Mouse (Mus musculus) embryonic facial prominence, embryonic 12.5 days (tissue): ENCODE measurements around the gene Itga3. TPM values are rescaled to one million over a fixed set of nuclear protein-coding genes. Genes with fewer than 3 reads are reported as not detected.

ENCODE experiments used
- ATAC-seq: fragments of 200-750 bp; cut with Nextera tagmentation; 2 replicates; pipeline ENCODE4 v1.8.0; 2017; ENCODE audit not compliant: insufficient number of reproducible peaks, insufficient read depth, low FRiP score, low TSS enrichment
- H3K27ac ChIP-seq: fragments of 300-500 bp; sonication (generic); 2 replicates; pipeline ENCODE4 v1.5.1; 2016; ENCODE audit warnings: mild to moderate bottlenecking
- H3K27me3 ChIP-seq: fragments of 300-500 bp; sonication (generic); 2 replicates; pipeline ENCODE4 v1.6.1; 2016; ENCODE audit warnings: mild to moderate bottlenecking, moderate library complexity
- H3K36me3 ChIP-seq: fragments of 300-500 bp; sonication (generic); 2 replicates; pipeline ENCODE4 v1.6.1; 2016; ENCODE audit warnings: mild to moderate bottlenecking
- H3K4me1 ChIP-seq: fragments of 300-500 bp; sonication (generic); 2 replicates; pipeline ENCODE4 v1.6.1; 2016
- H3K4me2 ChIP-seq: fragments of 300-500 bp; sonication (generic); replicated peaks from 2 replicates; pipeline ENCODE4 v1.6.1; 2016; ENCODE audit warnings: mild to moderate bottlenecking, moderate library complexity
- H3K4me3 ChIP-seq: fragments of 300-500 bp; sonication (generic); 2 replicates; pipeline ENCODE4 v1.5.1; 2016; ENCODE audit warnings: mild to moderate bottlenecking
- H3K9ac ChIP-seq: fragments of 300-500 bp; sonication (generic); 2 replicates; pipeline ENCODE4 v1.6.1; 2016; ENCODE audit warnings: mild to moderate bottlenecking, moderate library complexity
- H3K9me3 ChIP-seq: fragments of 300-500 bp; sonication (generic); 2 replicates; pipeline ENCODE4 v1.6.1; 2016; ENCODE audit warnings: mild to moderate bottlenecking, moderate library complexity
- WGBS: fragments of 180-500 bp; shearing (Covaris S2); methylation state at CpG from one replicate; pipeline ENCODE4 v1.1.7; 2016; 5-methylcytosine and 5-hydroxymethylcytosine counted together
- polyA plus RNA-seq: library from polyadenylated mRNA; unstranded; fragments of >200 nt; fragmentation: Nextera tagmentation; extraction: Ambion mirVana; gene quantifications from 2 replicates; pipeline ENCODE4 v1.2.1, GENCODE M21; 2016

The Itga3 gene
- polyA plus RNA-seq, 1 experiment from 2014 or later = 10.5 TPM

- 0 out of 2 replicates have a peak overlapping the region, but pooled peaks have one; percentile 18 for H3K4me2 ChIP-seq
- no peak overlapping the region for H3K4me3 ChIP-seq
- H3K27me3 ChIP-seq = no peaks in the 10 kb centered on the region
- H3K9ac ChIP-seq = no peak overlapping the region
- peaks cover 27% of the 10 kb centered on the region for H3K4me1 ChIP-seq
- H3K9me3 ChIP-seq = no peaks in the 10 kb centered on the region
- H3K36me3 ChIP-seq = peaks cover 84% of the 10 kb centered on the region
- no peak for ATAC-seq
- 76% methylated on average over 8 of the region's 8 CpGs for WGBS
- peak overlapping the region; percentile 37 for H3K27ac ChIP-seq
Measured at GRCm38 (mm10) chr11:95000128-95000527, 76.5 kb downstream of the Itga3 start.

- no peak for ATAC-seq
- no peaks in the 10 kb centered on the region for H3K27me3 ChIP-seq
- H3K4me3 ChIP-seq = no peak overlapping the region
- WGBS = 89% methylated on average over 16 of the region's 16 CpGs
- no peaks in the 10 kb centered on the region for H3K9me3 ChIP-seq
- H3K9ac ChIP-seq = no peak overlapping the region
- H3K36me3 ChIP-seq = peaks cover 67% of the 10 kb centered on the region
- no peak overlapping the region for H3K4me2 ChIP-seq
- H3K4me1 ChIP-seq = peaks cover 47% of the 10 kb centered on the region
- H3K27ac ChIP-seq = no peak overlapping the region
Measured at GRCm38 (mm10) chr11:94998041-94998531, 78.5 kb downstream of the Itga3 start.

GRCm38 (mm10) chr11:94997596-94997995 is 79.0 kb downstream of the Itga3 start:
- H3K27me3 ChIP-seq = no peaks in the 10 kb centered on the region
- peaks cover 63% of the 10 kb centered on the region for H3K36me3 ChIP-seq
- H3K4me1 ChIP-seq = peaks cover 52% of the 10 kb centered on the region
- WGBS = 75% methylated on average over 5 of the region's 5 CpGs
- no peaks in the 10 kb centered on the region for H3K9me3 ChIP-seq
- ATAC-seq = no peak
- no peak overlapping the region for H3K4me2 ChIP-seq
- no peak overlapping the region for H3K4me3 ChIP-seq
- H3K27ac ChIP-seq = no peak overlapping the region
- H3K9ac ChIP-seq = no peak overlapping the region

- H3K4me2 ChIP-seq = no peak overlapping the region
- no peak overlapping the region for H3K27ac ChIP-seq
- no peaks in the 10 kb centered on the region for H3K27me3 ChIP-seq
- H3K4me1 ChIP-seq = peaks cover 57% of the 10 kb centered on the region
- no peak overlapping the region for H3K9ac ChIP-seq
- WGBS = 94% methylated on average over 6 of the region's 6 CpGs
- H3K36me3 ChIP-seq = peaks cover 57% of the 10 kb centered on the region
- no peaks in the 10 kb centered on the region for H3K9me3 ChIP-seq
- no peak overlapping the region for H3K4me3 ChIP-seq
- no peak for ATAC-seq
Measured at GRCm38 (mm10) chr11:94996984-94997383, 79.6 kb downstream of the Itga3 start.

- H3K27ac ChIP-seq = no peak overlapping the region
- WGBS = 88% methylated on average over 8 of the region's 8 CpGs
- peaks cover 49% of the 10 kb centered on the region for H3K36me3 ChIP-seq
- no peak overlapping the region for H3K4me3 ChIP-seq
- peak overlapping the region; percentile 31; the same call in 1 of the 2 replicates for H3K9ac ChIP-seq
- H3K9me3 ChIP-seq = no peaks in the 10 kb centered on the region
- H3K4me2 ChIP-seq = peak overlapping the region; percentile 98
- no peaks in the 10 kb centered on the region for H3K27me3 ChIP-seq
- H3K4me1 ChIP-seq = peaks cover 57% of the 10 kb centered on the region
- no peak for ATAC-seq
Measured at GRCm38 (mm10) chr11:94996101-94996500, 80.5 kb downstream of the Itga3 start.

- Histone ChIP-seq H3K27ac (no peak overlapping the region), H3K9ac (peak overlapping the region; percentile 20; the same call in 1 of the 2 replicates)
Measured at GRCm38 (mm10) chr11:94994947-94995772, 81.4 kb downstream of the Itga3 start.

More at GRCm38 (mm10) chr11:94994947-94995772, 81.4 kb downstream of the Itga3 start:
- no peaks in the 10 kb centered on the region for H3K27me3 ChIP-seq
- no peak for ATAC-seq
- H3K9me3 ChIP-seq = no peaks in the 10 kb centered on the region
- 82% methylated on average over 11 of the region's 11 CpGs for WGBS
- H3K4me2 ChIP-seq = peak overlapping the region; percentile 98
- H3K4me3 ChIP-seq = peak overlapping the region; percentile 82
- peaks cover 53% of the 10 kb centered on the region for H3K4me1 ChIP-seq
- peaks cover 40% of the 10 kb centered on the region for H3K36me3 ChIP-seq

Other genes with a start within 250 kb of the Itga3 start
- gene Col1a1, start 140.6 kb downstream of the Itga3 start, polyA plus RNA-seq = 512 and 623 TPM in 2 replicates
- gene Hils1, start 109.2 kb downstream of the Itga3 start, polyA plus RNA-seq = not detected in 2 replicates
- 1.5 and 1.8 TPM in 2 replicates for gene Sgca, start 100.5 kb downstream of the Itga3 start, polyA plus RNA-seq
- gene Ppp1r9b, start 85.8 kb downstream of the Itga3 start, polyA plus RNA-seq = 14.4 TPM in 2 replicates
- 50.3 and 50.9 TPM in 2 replicates for gene Samd14, start 66.9 kb downstream of the Itga3 start, polyA plus RNA-seq
- 27.5 and 30.4 TPM in 2 replicates for gene Pdk2, start 35.4 kb downstream of the Itga3 start, polyA plus RNA-seq
- 20.2 and 21.8 TPM in 2 replicates for gene Dlx3, start 43.3 kb upstream of the Itga3 start, polyA plus RNA-seq
- 4.9 and 5.7 TPM in 2 replicates for gene Dlx4, start 69.5 kb upstream of the Itga3 start, polyA plus RNA-seq
- 0.29 TPM in 1 of 2 replicates, not detected in the other for gene Tac4, start 184.7 kb upstream of the Itga3 start, polyA plus RNA-seq
- gene Kat7, start 233.4 kb upstream of the Itga3 start, polyA plus RNA-seq = 77.8 and 82.1 TPM in 2 replicates